Mouse (Mus musculus) intestine, postnatal 0 days (tissue): ENCODE measurements around the gene Sost. TPM values are rescaled to one million over a fixed set of nuclear protein-coding genes. Genes with fewer than 3 reads are reported as not detected.

Experiments used
- ATAC-seq: fragments of 200-750 bp; cut with Nextera tagmentation; 2 replicates; pipeline ENCODE4 v1.8.0; 2017; ENCODE audit warnings: mild to moderate bottlenecking, moderate TSS enrichment, moderate library complexity
- H3K27ac ChIP-seq: fragments of 300-500 bp; sonication (generic); 2 replicates; pipeline ENCODE4 v1.5.1; 2014; ENCODE audit warnings: mild to moderate bottlenecking, low read depth, low read length, moderate library complexity
- H3K27me3 ChIP-seq: fragments of 300-500 bp; sonication (generic); replicated peaks from 2 replicates; pipeline ENCODE4 v1.6.1; 2014; ENCODE audit warnings: low read length, mixed read lengths; ENCODE audit not compliant: control insufficient read depth, insufficient read depth
- H3K36me3 ChIP-seq: fragments of 300-500 bp; sonication (generic); 2 replicates; pipeline ENCODE4 v1.6.1; 2014; ENCODE audit warnings: mild to moderate bottlenecking, moderate library complexity; ENCODE audit not compliant: control insufficient read depth, insufficient read depth
- H3K4me1 ChIP-seq: fragments of 300-500 bp; sonication (generic); replicated peaks from 2 replicates; pipeline ENCODE4 v1.6.1; 2014; ENCODE audit warnings: antibody characterized with exemption, low read length, mixed read lengths; ENCODE audit not compliant: control insufficient read depth, insufficient read depth
- H3K4me2 ChIP-seq: fragments of 300-500 bp; sonication (generic); replicated peaks from 2 replicates; pipeline ENCODE4 v1.6.1; 2014; ENCODE audit warnings: low read depth, mild to moderate bottlenecking, moderate library complexity
- H3K4me3 ChIP-seq: fragments of 300-500 bp; sonication (generic); 2 replicates; pipeline ENCODE4 v1.5.1; 2014; ENCODE audit warnings: low read depth, low read length
- H3K9ac ChIP-seq: fragments of 300-500 bp; sonication (generic); 2 replicates; pipeline ENCODE4 v1.6.1; 2014; ENCODE audit warnings: mild to moderate bottlenecking, low read depth, low read length
- H3K9me3 ChIP-seq: fragments of 300-500 bp; sonication (generic); 2 replicates; pipeline ENCODE4 v1.6.1; 2016; ENCODE audit warnings: mixed run types; ENCODE audit not compliant: control insufficient read depth
- CTCF ChIP-seq: sonication (generic); IDR thresholded peaks from 2 replicates; pipeline ENCODE4 v1.5.1; 2016; ENCODE audit warnings: low read depth, mild to moderate bottlenecking, control low read depth, antibody characterized with exemption, moderate library complexity
- WGBS: fragments of 180-500 bp; shearing (Covaris S2); extraction: QIAGEN DNeasy Blood & Tissue Kit; methylation state at CpG from one replicate; pipeline ENCODE4 v1.1.7; 2014; 5-methylcytosine and 5-hydroxymethylcytosine counted together
- polyA plus RNA-seq: library from polyadenylated mRNA; unstranded; fragments of >200 nt; fragmentation: Nextera tagmentation; extraction: Ambion mirVana; gene quantifications from 2 replicates; pipeline ENCODE4 v1.2.1, GENCODE M21; 2015

Sost gene
- polyA plus RNA-seq, 1 experiment from 2014 or later = not detected

GRCm38 (mm10) chr11:101998258-101998657, 31.4 kb upstream of the Sost start:
- TF ChIP-seq CTCF = no peak
- peaks cover 5% of the 10 kb centered on the region; the same call in 1 of the 2 replicates for H3K36me3 ChIP-seq
- no peak overlapping the region for H3K4me3 ChIP-seq
- 38% methylated on average over 5 of the region's 5 CpGs for WGBS
- no peak overlapping the region for H3K4me2 ChIP-seq
- no peaks in the 10 kb centered on the region for H3K4me1 ChIP-seq
- H3K27me3 ChIP-seq = no peaks in the 10 kb centered on the region
- H3K9me3 ChIP-seq = no peaks in the 10 kb centered on the region
- H3K9ac ChIP-seq = no peak overlapping the region
- 0 out of 2 replicates have a peak overlapping the region, but pooled peaks have one; percentile 15 for H3K27ac ChIP-seq
- no peak for ATAC-seq

GRCm38 (mm10) chr11:101995938-101996337, 29.1 kb upstream of the Sost start:
- Histone ChIP-seq H3K4me2 (no peak overlapping the region), H3K9ac (no peak overlapping the region), H3K4me3 (no peak overlapping the region), H3K27ac (peak overlapping the region; percentile 9; the same call in 1 of the 2 replicates), H3K36me3 (peaks cover 5% of the 10 kb centered on the region; the same call in 1 of the 2 replicates), H3K4me1 (no peaks in the 10 kb centered on the region), H3K9me3 (no peaks in the 10 kb centered on the region), H3K27me3 (no peaks in the 10 kb centered on the region)
- no peak for TF ChIP-seq CTCF
- ATAC-seq = no peak
- 78% methylated on average over 7 of the region's 7 CpGs for WGBS

GRCm38 (mm10) chr11:101994100-101994499, 27.3 kb upstream of the Sost start:
- H3K36me3 ChIP-seq = no peaks in the 10 kb centered on the region
- TF ChIP-seq CTCF = no peak
- no peaks in the 10 kb centered on the region for H3K4me1 ChIP-seq
- WGBS = 59% methylated on average over 8 of the region's 8 CpGs
- no peak overlapping the region for H3K4me3 ChIP-seq
- H3K4me2 ChIP-seq = no peak overlapping the region
- H3K27me3 ChIP-seq = no peaks in the 10 kb centered on the region
- H3K9me3 ChIP-seq = no peaks in the 10 kb centered on the region
- no peak for ATAC-seq
- H3K9ac ChIP-seq = no peak overlapping the region
- H3K27ac ChIP-seq = no peak overlapping the region

GRCm38 (mm10) chr11:101992411-101992810, 25.6 kb upstream of the Sost start:
- H3K27ac ChIP-seq = no peak overlapping the region
- TF ChIP-seq CTCF = no peak
- H3K9me3 ChIP-seq = no peaks in the 10 kb centered on the region
- no peaks in the 10 kb centered on the region for H3K36me3 ChIP-seq
- no peaks in the 10 kb centered on the region for H3K27me3 ChIP-seq
- no peak overlapping the region for H3K9ac ChIP-seq
- no peaks in the 10 kb centered on the region for H3K4me1 ChIP-seq
- no peak overlapping the region for H3K4me3 ChIP-seq
- H3K4me2 ChIP-seq = no peak overlapping the region
- ATAC-seq = no peak
- 86% methylated on average over 7 of the region's 7 CpGs for whole genome bisulfite sequencing

- H3K4me1 ChIP-seq = no peaks in the 10 kb centered on the region
- ATAC-seq = no peak
- no peak overlapping the region for H3K4me2 ChIP-seq
- no peaks in the 10 kb centered on the region for H3K36me3 ChIP-seq
- H3K9ac ChIP-seq = no peak overlapping the region
- no peaks in the 10 kb centered on the region for H3K9me3 ChIP-seq
- no peak overlapping the region for H3K4me3 ChIP-seq
- WGBS = 71% methylated on average over 3 of the region's 3 CpGs
- H3K27ac ChIP-seq = no peak overlapping the region
- H3K27me3 ChIP-seq = no peaks in the 10 kb centered on the region
- no peak for TF ChIP-seq CTCF
Observed at GRCm38 (mm10) chr11:101991813-101992212, 25.0 kb upstream of the Sost start.

- Histone ChIP-seq H3K9ac (no peak overlapping the region), H3K4me1 (no peaks in the 10 kb centered on the region), H3K36me3 (no peaks in the 10 kb centered on the region), H3K27ac (no peak overlapping the region), H3K27me3 (no peaks in the 10 kb centered on the region), H3K4me2 (no peak overlapping the region), H3K4me3 (no peak overlapping the region), H3K9me3 (no peaks in the 10 kb centered on the region)
- TF ChIP-seq CTCF = no peak
- WGBS = 83% methylated on average over 3 of the region's 3 CpGs
- ATAC-seq = no peak
Observed at GRCm38 (mm10) chr11:101990244-101990643, 23.4 kb upstream of the Sost start.

GRCm38 (mm10) chr11:101986913-101987312, 20.1 kb upstream of the Sost start, which contains the start of gene Dusp3:
Dusp3 (minus strand) TSS chr11:101987013.
- H3K4me2 ChIP-seq = 0 out of 2 replicates have a peak within 1 kb of the TSS, but pooled peaks have one; percentile 0
- ATAC-seq = no peak
- WGBS = 58% methylated on average over 3 of the region's 3 CpGs
- H3K9me3 ChIP-seq = no peaks in the 10 kb centered on the region
- H3K36me3 ChIP-seq = peaks cover 8% of the 10 kb centered on the region; the same call in 1 of the 2 replicates
- H3K27me3 ChIP-seq = no peaks in the 10 kb centered on the region
- H3K9ac ChIP-seq = no peak within 1 kb of the TSS
- no peak within 1 kb of the TSS for H3K4me3 ChIP-seq
- H3K27ac ChIP-seq = no peak within 1 kb of the TSS
- no peak for TF ChIP-seq CTCF
- peaks cover 5% of the 10 kb centered on the region; the same call in 1 of the 2 replicates for H3K4me1 ChIP-seq
